In genomic region chr13:58031755-58032154, GRCm38 (mm10) we compare ENCODE assay signal across 8 mouse cellular contexts.
A peak's percentile ranks its signal among the peaks of the same experiment; 100 is the strongest.
DNase-seq lines count a peak whose midpoint lies in the region; ATAC-seq and TF ChIP-seq lines count a peak whose summit lies in the region.

No protein-coding gene starts in this region.

- H3K4me3 ChIP-seq in forebrain, embryonic 14.5 days (ENCODE audit: low read depth, low read length), result no peak overlapping the region
- no peak overlapping the region for H3K4me3 ChIP-seq in intestine, postnatal 0 days (ENCODE audit: low read depth, low read length)
- H3K4me3 ChIP-seq in lung, embryonic 16.5 days (ENCODE audit: low read length), result no peak overlapping the region
- H3K4me3 ChIP-seq in small intestine, adult 2 months (ENCODE audit: low read depth, low read length), result no peak overlapping the region

- no peaks in the 10 kb centered on the region for H3K4me1 ChIP-seq in forebrain, embryonic 14.5 days (ENCODE audit: control insufficient read depth, insufficient read depth, low read length)
- H3K4me1 ChIP-seq in intestine, postnatal 0 days (replicated peaks; ENCODE audit: control insufficient read depth, insufficient read depth, low read length), result no peaks in the 10 kb centered on the region
- H3K4me1 ChIP-seq in lung, embryonic 16.5 days (replicated peaks; ENCODE audit: control insufficient read depth, insufficient read depth, low read length), result peaks cover 17% of the 10 kb centered on the region
- H3K4me1 ChIP-seq in small intestine, adult 2 months (ENCODE audit: control insufficient read depth, insufficient read depth, insufficient read length, low read length), result no peaks in the 10 kb centered on the region

- peak; percentile 84 for TF ChIP-seq CTCF in brain, embryonic 14.5 days (IDR thresholded peaks at IDR 0.05; ENCODE audit: borderline replicate concordance, extremely low read depth, insufficient read depth, insufficient read length)
- peak; percentile 90 for TF ChIP-seq CTCF in intestine, postnatal 0 days (IDR thresholded peaks at IDR 0.05; ENCODE audit: low read depth)
- peak; percentile 75; the same call in 1 of the 2 replicates for TF ChIP-seq CTCF in small intestine, adult 2 months (IDR thresholded peaks at IDR 0.05; ENCODE audit: extremely low read depth, insufficient read length, insufficient replicate concordance, low read depth, low read length)

- no peaks in the 10 kb centered on the region; the same call in 1 of the 2 replicates for H3K9me3 ChIP-seq in forebrain, embryonic 14.5 days (replicated peaks; ENCODE audit: control insufficient read depth, low read length)
- H3K9me3 ChIP-seq in intestine, postnatal 0 days (ENCODE audit: control insufficient read depth), result no peaks in the 10 kb centered on the region
- no peaks in the 10 kb centered on the region; the same call in 1 of the 2 replicates for H3K9me3 ChIP-seq in lung, embryonic 16.5 days (ENCODE audit: control insufficient read depth, low read length)

- ATAC-seq in forebrain, embryonic 14.5 days, result 0 out of 2 replicates have a peak, but pooled peaks have one; percentile 34
- no peak for ATAC-seq in intestine, postnatal 0 days
- ATAC-seq in lung, embryonic 16.5 days (ENCODE audit: low read depth), result peak; percentile 61; the same call in 1 of the 2 replicates
- no peak for ATAC-seq in erythroblast, adult 5-6 weeks (replicated peaks; ENCODE audit: low FRiP score, poor library complexity, severe bottlenecking)

- no peak overlapping the region for H3K4me2 ChIP-seq in forebrain, embryonic 14.5 days (ENCODE audit: low read length)
- H3K4me2 ChIP-seq in intestine, postnatal 0 days (replicated peaks; ENCODE audit: low read depth), result no peak overlapping the region
- H3K4me2 ChIP-seq in lung, embryonic 16.5 days (ENCODE audit: low read depth, low read length), result no peak overlapping the region

- no peaks in the 10 kb centered on the region for H3K36me3 ChIP-seq in forebrain, embryonic 14.5 days (ENCODE audit: control insufficient read depth, insufficient read depth, low read length)
- H3K36me3 ChIP-seq in intestine, postnatal 0 days (ENCODE audit: control insufficient read depth, insufficient read depth), result no peaks in the 10 kb centered on the region
- H3K36me3 ChIP-seq in lung, embryonic 16.5 days (ENCODE audit: control insufficient read depth, insufficient read depth, low read length), result no peaks in the 10 kb centered on the region
- H3K36me3 ChIP-seq in small intestine, adult 2 months (ENCODE audit: control insufficient read depth, insufficient read depth, low read length), result no peaks in the 10 kb centered on the region

- H3K27me3 ChIP-seq in forebrain, embryonic 14.5 days (replicated peaks; ENCODE audit: control insufficient read depth, insufficient read depth, low read length), result no peaks in the 10 kb centered on the region
- H3K27me3 ChIP-seq in intestine, postnatal 0 days (replicated peaks; ENCODE audit: control insufficient read depth, insufficient read depth, low read length), result no peaks in the 10 kb centered on the region
- H3K27me3 ChIP-seq in lung, embryonic 16.5 days (ENCODE audit: control insufficient read depth, insufficient read depth, low read depth, low read length), result no peaks in the 10 kb centered on the region
- H3K27me3 ChIP-seq in small intestine, adult 2 months (ENCODE audit: control insufficient read depth, insufficient read depth, low read length), result no peaks in the 10 kb centered on the region

- peak; percentile 28 for DNase-seq in 3T3-L1 (ENCODE audit: low read depth, low spot score)
- peak; percentile 80 for DNase-seq in CD4-positive, CD25-positive, alpha-beta regulatory T cell, adult 2 months (ENCODE audit: low read depth, low spot score)
- DNase-seq in brain, embryonic 14.5 days (ENCODE audit: low read depth), result peak; percentile 68
- peak; percentile 64 for DNase-seq in forebrain, embryonic 14.5 days (ENCODE audit: low spot score)

- no peak overlapping the region for H3K9ac ChIP-seq in forebrain, embryonic 14.5 days (ENCODE audit: low read length)
- H3K9ac ChIP-seq in intestine, postnatal 0 days (ENCODE audit: low read depth, low read length), result no peak overlapping the region
- H3K9ac ChIP-seq in lung, embryonic 16.5 days (ENCODE audit: low read length), result no peak overlapping the region

- no peak overlapping the region for H3K27ac ChIP-seq in forebrain, embryonic 14.5 days (ENCODE audit: low read depth, low read length)
- no peak overlapping the region for H3K27ac ChIP-seq in intestine, postnatal 0 days (ENCODE audit: low read depth, low read length)
- no peak overlapping the region for H3K27ac ChIP-seq in lung, embryonic 16.5 days (ENCODE audit: low read length)
- H3K27ac ChIP-seq in small intestine, adult 2 months (ENCODE audit: insufficient read depth, low read depth, low read length), result no peak overlapping the region

- TF ChIP-seq POLR2A in brain, embryonic 14.5 days (IDR thresholded peaks at IDR 0.05; ENCODE audit: borderline replicate concordance, extremely low read depth, insufficient read depth, insufficient read length, poor library complexity, severe bottlenecking), result no peak
- TF ChIP-seq POLR2A in small intestine, adult 2 months (IDR thresholded peaks at IDR 0.05; ENCODE audit: low read depth, low read length), result no peak

- 51% methylated on average over 6 of the region's 6 CpGs for WGBS in forebrain, embryonic 14.5 days
- 47% methylated on average over 6 of the region's 6 CpGs for WGBS in intestine, postnatal 0 days
- 44% methylated on average over 6 of the region's 6 CpGs for WGBS in lung, embryonic 16.5 days
- 49% methylated on average over 6 of the region's 6 CpGs for WGBS in small intestine, adult 2 months

Comparison
In these comparisons a context has a peak if more than half of its experiments do, and no peak if none do; other contexts are left out.
1. DNase-seq: peak in every context shown above with its lines; median percentile 80 in CD4-positive, CD25-positive, alpha-beta regulatory T cell, adult 2 months; 68 in brain, embryonic 14.5 days; 64 in forebrain, embryonic 14.5 days; 28 in 3T3-L1.
2. ATAC-seq: peak in forebrain, embryonic 14.5 days (single experiment) and lung, embryonic 16.5 days (single experiment); none in intestine, postnatal 0 days (single experiment) and erythroblast, adult 5-6 weeks (single experiment).
3. Peak in every context shown above with its lines, with median percentiles within 50 percentile points of each other: CTCF ChIP-seq.